Mouse (Mus musculus): Measurements from ENCODE around the gene Meig1. TPM values are rescaled to one million over a fixed set of nuclear protein-coding genes. Genes with fewer than 3 reads are reported as not detected.
A peak's percentile ranks its signal among the peaks of the same experiment; 100 is the strongest.
"Not testable (repeated sequence)": the region's sequence is repeated elsewhere in the genome, so short reads cannot be mapped to it uniquely, and the experiment has no call there.

Meig1 gene
- polyA plus RNA-seq, 1 experiment from 2014 or later = not detected

DNA sequence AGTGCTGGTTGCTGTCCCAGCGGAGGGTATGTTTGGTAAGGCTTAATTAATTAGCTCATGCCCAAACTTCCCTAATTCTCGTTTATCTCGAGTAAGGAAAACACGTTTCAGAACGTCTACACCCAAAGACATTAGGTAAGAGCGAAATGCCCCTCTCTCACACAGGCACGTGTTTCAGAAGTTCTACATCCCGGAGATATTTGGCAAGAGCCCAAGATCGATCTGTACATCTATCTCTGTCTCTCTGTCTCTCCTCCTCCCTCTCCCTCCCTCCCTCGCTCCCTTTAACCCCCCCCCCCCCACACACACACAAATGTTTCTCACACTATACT is 2.1 kb upstream of the Meig1 start:
- Histone ChIP-seq H3K4me2 (replicated peaks; ENCODE audit: low read depth, low read length) (peak overlapping the region; percentile 67), H3K27me3 (ENCODE audit: control insufficient read depth, insufficient read depth, low read length) (no peaks in the 10 kb centered on the region), H3K27ac (ENCODE audit: low read depth, low read length) (no peak overlapping the region), H3K4me1 (ENCODE audit: control insufficient read depth, insufficient read depth, low read length) (peaks cover 5% of the 10 kb centered on the region; the same call in 1 of the 2 replicates), H3K36me3 (ENCODE audit: control insufficient read depth, insufficient read depth, low read length) (no peaks in the 10 kb centered on the region), H3K9me3 (ENCODE audit: control insufficient read depth, low read length) (no peaks in the 10 kb centered on the region), H3K9ac (ENCODE audit: low read depth, low read length) (peak overlapping the region; percentile 51; the same call in 1 of the 2 replicates), H3K4me3 (ENCODE audit: low read length) (peak overlapping the region; percentile 70)
- no peak for ATAC-seq (ENCODE audit: low FRiP score, low TSS enrichment)
- 9% methylated on average over 9 of the region's 10 CpGs for WGBS

DNA sequence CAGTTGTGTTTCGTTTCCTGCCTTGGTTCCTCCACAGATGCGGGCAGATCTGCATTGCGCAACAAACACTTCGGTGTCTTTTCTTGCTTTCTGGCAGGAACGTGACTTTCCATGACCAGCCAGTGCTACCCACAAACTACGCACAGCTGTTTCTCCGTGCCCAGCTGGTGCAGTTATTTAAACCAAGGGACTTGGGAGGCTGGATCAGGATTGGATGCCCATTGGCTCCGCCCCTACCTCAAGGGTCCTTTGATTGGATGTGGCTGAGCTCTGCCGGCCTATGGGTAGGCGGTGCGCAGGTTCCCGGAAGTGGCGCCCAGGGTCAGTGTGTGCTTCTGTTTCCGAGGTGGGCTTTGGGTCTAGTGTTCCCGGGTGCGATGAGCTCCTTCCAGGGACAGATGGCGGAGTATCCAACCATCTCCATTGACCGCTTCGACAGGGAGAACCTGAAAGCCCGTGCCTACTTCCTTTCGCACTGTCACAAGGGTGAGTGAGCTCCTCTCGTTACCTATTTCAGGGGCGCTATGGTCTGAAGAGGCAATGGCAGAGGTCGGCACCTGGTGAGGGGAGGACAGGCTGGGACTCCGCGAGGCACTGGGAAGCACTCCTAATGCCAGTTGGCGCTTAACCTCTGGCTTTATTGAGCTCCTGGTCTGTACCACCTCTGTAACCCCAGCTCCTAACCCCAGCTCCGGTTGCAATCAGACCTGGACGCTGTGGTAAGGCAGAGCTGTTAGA is 1.6 kb upstream of the Meig1 start, which contains the start of gene Dclre1c:
TSS of gene Dclre1c (plus strand) at position 291 of the 738 bp plus-strand sequence.
- H3K27ac ChIP-seq (ENCODE audit: low read depth, low read length) = no peak within 1 kb of the TSS
- H3K27me3 ChIP-seq (ENCODE audit: control insufficient read depth, insufficient read depth, low read length) = no peaks in the 10 kb centered on the region
- peak within 1 kb of the TSS; percentile 67 for H3K4me2 ChIP-seq (replicated peaks; ENCODE audit: low read depth, low read length)
- H3K9me3 ChIP-seq (ENCODE audit: control insufficient read depth, low read length) = no peaks in the 10 kb centered on the region
- ATAC-seq (ENCODE audit: low FRiP score, low TSS enrichment) = peak; percentile 98
- H3K36me3 ChIP-seq (ENCODE audit: control insufficient read depth, insufficient read depth, low read length) = no peaks in the 10 kb centered on the region
- peak within 1 kb of the TSS; percentile 51; the same call in 1 of the 2 replicates for H3K9ac ChIP-seq (ENCODE audit: low read depth, low read length)
- peaks cover 5% of the 10 kb centered on the region; the same call in 1 of the 2 replicates for H3K4me1 ChIP-seq (ENCODE audit: control insufficient read depth, insufficient read depth, low read length)
- WGBS = 1% methylated on average over 29 of the region's 29 CpGs
- H3K4me3 ChIP-seq (ENCODE audit: low read length) = peak within 1 kb of the TSS; percentile 70

DNA sequence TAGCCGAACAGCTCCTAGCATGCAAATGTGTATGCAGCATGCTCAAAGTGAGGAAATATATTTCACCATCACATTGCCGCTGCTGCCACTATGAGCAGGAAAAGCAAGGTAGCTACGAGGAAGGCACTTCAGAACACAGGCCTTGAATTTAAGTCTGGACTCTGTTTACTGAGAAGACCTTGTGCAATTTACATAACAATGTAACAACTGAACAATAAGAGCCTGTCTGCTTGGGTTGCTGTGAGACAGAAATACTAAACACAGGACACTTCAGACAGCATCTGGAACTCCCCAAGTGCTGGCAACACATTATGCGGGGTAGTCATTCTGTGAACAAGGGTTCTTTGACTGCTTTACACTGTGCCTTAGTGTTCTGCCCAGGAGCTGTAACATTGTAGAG is 2.3 kb downstream of the Meig1 start:
- 80% methylated on average over 4 of the region's 4 CpGs for WGBS
- H3K9me3 ChIP-seq (ENCODE audit: control insufficient read depth, low read length) = no peaks in the 10 kb centered on the region
- no peaks in the 10 kb centered on the region for H3K36me3 ChIP-seq (ENCODE audit: control insufficient read depth, insufficient read depth, low read length)
- no peak overlapping the region for H3K4me3 ChIP-seq (ENCODE audit: low read length)
- H3K27me3 ChIP-seq (ENCODE audit: control insufficient read depth, insufficient read depth, low read length) = peaks cover 6% of the 10 kb centered on the region
- H3K4me2 ChIP-seq (replicated peaks; ENCODE audit: low read depth, low read length) = no peak overlapping the region
- H3K27ac ChIP-seq (ENCODE audit: low read depth, low read length) = no peak overlapping the region
- H3K4me1 ChIP-seq (ENCODE audit: control insufficient read depth, insufficient read depth, low read length) = peaks cover 5% of the 10 kb centered on the region; the same call in 1 of the 2 replicates
- no peak overlapping the region for H3K9ac ChIP-seq (ENCODE audit: low read depth, low read length)
- no peak for ATAC-seq (ENCODE audit: low FRiP score, low TSS enrichment)

DNA sequence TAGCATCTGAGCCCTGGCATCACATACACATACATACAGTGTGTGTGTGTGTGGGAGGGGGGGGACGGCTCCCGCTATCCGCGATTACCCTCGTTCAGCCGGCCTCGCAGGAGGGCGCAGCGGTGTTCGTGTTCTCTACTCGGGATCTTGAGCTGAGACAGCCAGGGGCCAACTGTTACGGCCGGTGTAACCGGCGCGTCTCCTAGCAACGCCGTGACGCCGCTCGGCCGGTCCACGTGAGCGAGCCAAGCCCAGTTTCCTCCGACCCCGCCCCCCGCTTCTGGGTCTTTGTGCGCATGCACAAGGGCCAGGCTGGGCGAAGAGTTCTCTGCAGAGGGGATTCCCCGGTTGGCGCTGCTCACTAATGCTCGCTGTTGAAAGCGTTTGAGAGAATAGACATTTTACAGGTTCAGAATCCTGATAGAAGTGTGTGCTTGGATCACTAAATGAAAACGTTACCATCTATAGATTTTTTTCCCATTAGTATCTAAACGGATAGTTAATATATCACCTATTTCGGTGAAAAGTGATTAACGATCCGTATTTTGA is 3.5 kb downstream of the Meig1 start:
- H3K4me1 ChIP-seq (ENCODE audit: control insufficient read depth, insufficient read depth, low read length) = no peaks in the 10 kb centered on the region
- H3K9me3 ChIP-seq (ENCODE audit: control insufficient read depth, low read length) = no peaks in the 10 kb centered on the region
- H3K4me2 ChIP-seq (replicated peaks; ENCODE audit: low read depth, low read length) = peak overlapping the region; percentile 77
- peak; percentile 95 for ATAC-seq (ENCODE audit: low FRiP score, low TSS enrichment)
- 1% methylated on average over 38 of the region's 38 CpGs for WGBS
- H3K27ac ChIP-seq (ENCODE audit: low read depth, low read length) = no peak overlapping the region
- peaks cover 6% of the 10 kb centered on the region for H3K27me3 ChIP-seq (ENCODE audit: control insufficient read depth, insufficient read depth, low read length)
- H3K4me3 ChIP-seq (ENCODE audit: low read length) = peak overlapping the region; percentile 55
- H3K36me3 ChIP-seq (ENCODE audit: control insufficient read depth, insufficient read depth, low read length) = no peaks in the 10 kb centered on the region
- H3K9ac ChIP-seq (ENCODE audit: low read depth, low read length) = no peak overlapping the region; the same call in 1 of the 2 replicates

DNA sequence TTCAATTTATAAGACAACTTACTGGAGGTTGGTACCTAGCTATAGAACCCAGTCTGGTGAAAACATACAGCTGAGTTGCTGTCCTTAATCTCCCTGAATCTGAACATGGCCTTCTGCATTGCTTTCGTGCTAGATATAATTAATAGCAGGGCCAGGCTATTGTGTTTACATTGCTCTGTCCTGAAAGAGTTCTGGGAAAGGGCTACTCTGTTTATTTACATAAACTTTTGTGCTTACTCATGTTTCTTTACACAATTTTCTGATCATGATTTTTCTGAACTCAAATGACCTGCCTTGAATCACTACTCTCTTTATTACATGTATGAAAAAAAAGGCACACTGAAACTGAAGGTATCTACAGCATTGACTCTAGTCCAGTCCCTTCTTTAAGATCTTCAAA is 6.8 kb downstream of the Meig1 start:
- H3K36me3 ChIP-seq (ENCODE audit: control insufficient read depth, insufficient read depth, low read length) = no peaks in the 10 kb centered on the region
- no peaks in the 10 kb centered on the region for H3K9me3 ChIP-seq (ENCODE audit: control insufficient read depth, low read length)
- H3K4me1 ChIP-seq (ENCODE audit: control insufficient read depth, insufficient read depth, low read length) = no peaks in the 10 kb centered on the region
- H3K27me3 ChIP-seq (ENCODE audit: control insufficient read depth, insufficient read depth, low read length) = peaks cover 6% of the 10 kb centered on the region
- H3K27ac ChIP-seq (ENCODE audit: low read depth, low read length) = no peak overlapping the region
- 54% methylated on average over 1 of the region's 1 CpGs for WGBS
- no peak overlapping the region for H3K4me3 ChIP-seq (ENCODE audit: low read length)
- H3K9ac ChIP-seq (ENCODE audit: low read depth, low read length) = no peak overlapping the region
- no peak overlapping the region for H3K4me2 ChIP-seq (replicated peaks; ENCODE audit: low read depth, low read length)
- ATAC-seq (ENCODE audit: low FRiP score, low TSS enrichment) = no peak

DNA sequence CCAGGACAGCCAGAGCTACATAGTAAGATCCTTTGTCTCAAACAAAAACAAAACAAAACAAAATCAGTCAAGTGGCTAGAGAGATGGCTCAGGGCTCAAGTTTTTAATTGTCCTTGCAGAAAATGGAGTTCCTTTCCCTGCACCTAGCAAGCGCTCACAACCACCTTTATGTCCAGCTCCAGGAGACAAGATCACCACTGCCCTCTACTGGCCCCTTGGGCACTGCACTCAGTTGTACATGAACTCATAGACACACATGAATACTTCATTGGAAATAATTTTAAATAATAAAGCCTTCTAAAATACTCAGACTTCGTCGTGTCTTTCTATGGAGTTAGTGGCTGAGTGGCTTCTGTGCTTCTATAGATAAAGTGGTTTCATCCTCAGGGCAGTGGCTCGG is 8.2 kb downstream of the Meig1 start:
- Histone ChIP-seq H3K9ac (ENCODE audit: low read depth, low read length) (no peak overlapping the region), H3K4me3 (ENCODE audit: low read length) (no peak overlapping the region), H3K27me3 (ENCODE audit: control insufficient read depth, insufficient read depth, low read length) (peaks cover 6% of the 10 kb centered on the region), H3K27ac (ENCODE audit: low read depth, low read length) (no peak overlapping the region), H3K4me2 (replicated peaks; ENCODE audit: low read depth, low read length) (no peak overlapping the region), H3K36me3 (ENCODE audit: control insufficient read depth, insufficient read depth, low read length) (no peaks in the 10 kb centered on the region), H3K4me1 (ENCODE audit: control insufficient read depth, insufficient read depth, low read length) (no peaks in the 10 kb centered on the region), H3K9me3 (ENCODE audit: control insufficient read depth, low read length) (no peaks in the 10 kb centered on the region)
- ATAC-seq (ENCODE audit: low FRiP score, low TSS enrichment) = no peak
- 38% methylated on average over 4 of the region's 4 CpGs for WGBS

DNA sequence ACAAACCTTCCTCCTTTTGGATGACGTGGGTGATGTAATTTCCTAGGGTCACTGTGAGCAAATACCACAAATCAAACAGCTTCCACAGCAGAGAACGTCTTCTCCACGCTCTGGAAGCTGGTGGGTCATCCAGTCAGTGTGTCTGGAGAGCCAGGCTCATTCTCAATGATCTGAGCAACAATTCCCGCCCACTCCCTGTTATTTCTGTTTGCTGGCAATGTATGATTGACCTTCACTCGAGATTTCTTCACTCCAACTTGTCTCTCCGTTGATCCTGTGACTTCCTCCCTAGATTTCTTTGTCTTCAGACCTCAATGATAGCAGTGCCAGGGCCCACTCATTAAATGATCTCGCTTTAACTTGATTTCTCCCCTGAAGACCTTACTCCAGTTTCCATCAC is 14.7 kb downstream of the Meig1 start:
- 67% methylated on average over 7 of the region's 7 CpGs for WGBS
- H3K9ac ChIP-seq (ENCODE audit: low read depth, low read length) = no peak overlapping the region
- ATAC-seq (ENCODE audit: low FRiP score, low TSS enrichment) = no peak

DNA sequence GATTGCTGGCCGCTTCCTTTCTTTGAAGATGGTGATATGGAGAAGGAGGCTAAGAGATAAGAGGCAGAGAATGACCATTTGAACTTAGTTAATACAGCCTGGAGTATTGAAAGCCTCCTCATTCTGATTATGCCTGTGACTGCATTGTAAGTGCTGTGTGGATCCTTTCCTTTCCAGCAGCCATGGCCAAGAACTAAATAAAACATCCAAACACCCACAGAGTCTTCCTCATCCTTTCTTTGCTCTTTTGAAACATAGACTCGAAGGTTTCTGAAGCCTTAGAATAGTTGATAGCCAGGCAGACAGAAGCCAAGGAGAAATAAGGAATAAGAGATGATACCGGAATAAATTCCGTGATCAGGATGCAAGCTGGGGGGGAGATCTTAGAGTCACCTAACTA is 16.5 kb downstream of the Meig1 start:
- Histone ChIP-seq H3K9me3 (ENCODE audit: control insufficient read depth, low read length) (no peaks in the 10 kb centered on the region), H3K27ac (ENCODE audit: low read depth, low read length) (no peak overlapping the region), H3K4me3 (ENCODE audit: low read length) (no peak overlapping the region), H3K4me2 (replicated peaks; ENCODE audit: low read depth, low read length) (no peak overlapping the region), H3K27me3 (ENCODE audit: control insufficient read depth, insufficient read depth, low read length) (no peaks in the 10 kb centered on the region), H3K4me1 (ENCODE audit: control insufficient read depth, insufficient read depth, low read length) (no peaks in the 10 kb centered on the region), H3K36me3 (ENCODE audit: control insufficient read depth, insufficient read depth, low read length) (no peaks in the 10 kb centered on the region), H3K9ac (ENCODE audit: low read depth, low read length) (no peak overlapping the region)
- 92% methylated on average over 4 of the region's 4 CpGs for WGBS
- no peak for ATAC-seq (ENCODE audit: low FRiP score, low TSS enrichment)

More for the DNA sequence above, 14.7 kb downstream of the Meig1 start:
- H3K27ac ChIP-seq (ENCODE audit: low read depth, low read length) = no peak overlapping the region
- H3K4me3 ChIP-seq (ENCODE audit: low read length) = no peak overlapping the region
- no peaks in the 10 kb centered on the region for H3K36me3 ChIP-seq (ENCODE audit: control insufficient read depth, insufficient read depth, low read length)
- H3K4me2 ChIP-seq (replicated peaks; ENCODE audit: low read depth, low read length) = no peak overlapping the region
- H3K9me3 ChIP-seq (ENCODE audit: control insufficient read depth, low read length) = no peaks in the 10 kb centered on the region
- no peaks in the 10 kb centered on the region for H3K4me1 ChIP-seq (ENCODE audit: control insufficient read depth, insufficient read depth, low read length)
- H3K27me3 ChIP-seq (ENCODE audit: control insufficient read depth, insufficient read depth, low read length) = no peaks in the 10 kb centered on the region

DNA sequence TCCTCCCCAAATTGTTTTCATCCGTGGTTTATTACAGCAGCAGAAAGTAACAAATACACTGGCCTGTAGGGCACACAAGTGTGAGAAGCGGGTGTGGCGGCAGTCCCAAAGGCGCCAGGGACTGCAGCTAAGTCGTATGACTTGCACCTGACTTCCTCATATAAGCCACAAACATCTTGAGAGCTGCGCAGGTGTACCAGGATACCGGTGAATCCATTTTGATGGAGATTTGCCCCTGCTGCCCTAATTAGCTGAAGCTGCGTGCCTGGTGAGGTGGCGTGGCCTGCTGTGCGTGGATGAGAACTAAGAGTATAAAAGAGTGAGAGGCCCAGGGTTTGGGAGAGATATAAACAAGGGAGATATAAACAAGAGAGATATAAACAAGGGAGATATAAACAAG is 25.3 kb downstream of the Meig1 start, which contains the start of gene Olah:
TSS of gene Olah (minus strand) at position 101 of the 400 bp plus-strand sequence.
- not testable (repeated sequence) for H3K9ac ChIP-seq (ENCODE audit: low read depth, low read length); H3K36me3 ChIP-seq (ENCODE audit: control insufficient read depth, insufficient read depth, low read length); H3K9me3 ChIP-seq (ENCODE audit: control insufficient read depth, low read length); H3K4me3 ChIP-seq (ENCODE audit: low read length); ATAC-seq (ENCODE audit: low FRiP score, low TSS enrichment); H3K4me1 ChIP-seq (ENCODE audit: control insufficient read depth, insufficient read depth, low read length); H3K4me2 ChIP-seq (replicated peaks; ENCODE audit: low read depth, low read length); H3K27me3 ChIP-seq (ENCODE audit: control insufficient read depth, insufficient read depth, low read length); H3K27ac ChIP-seq (ENCODE audit: low read depth, low read length)
- WGBS = 77% methylated on average over 9 of the region's 10 CpGs
